Mouse (Mus musculus): ENCODE measurements at regions not wholly inside any gene's neighbourhood (a gene's known extent, or its start where the extent isn't known, plus 50 kb on each side); places are given as distances from the start of the nearest gene placed in this dataset.

DNA sequence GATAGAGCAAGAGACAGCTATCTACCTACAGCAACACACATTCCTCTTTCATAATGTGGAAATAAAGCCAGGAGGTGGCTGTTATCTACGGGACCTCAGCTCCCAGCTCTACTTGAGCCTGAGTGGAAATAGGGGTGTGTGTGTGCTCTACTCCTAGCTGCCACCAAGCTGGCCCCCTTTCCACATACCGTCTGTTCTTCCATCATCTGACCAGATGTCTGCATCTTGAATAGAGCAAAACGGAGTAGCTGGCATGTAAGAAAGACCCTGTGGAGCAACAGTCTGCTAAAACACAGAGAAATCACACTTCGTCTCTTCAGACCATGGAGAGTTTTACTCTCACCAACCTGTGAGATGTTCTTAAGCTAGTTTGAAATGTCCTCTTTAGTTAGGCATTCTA is 454.9 kb downstream of the 1700129C05Rik start:
- DNase-seq (ENCODE audit: low spot score), result no peak

DNA sequence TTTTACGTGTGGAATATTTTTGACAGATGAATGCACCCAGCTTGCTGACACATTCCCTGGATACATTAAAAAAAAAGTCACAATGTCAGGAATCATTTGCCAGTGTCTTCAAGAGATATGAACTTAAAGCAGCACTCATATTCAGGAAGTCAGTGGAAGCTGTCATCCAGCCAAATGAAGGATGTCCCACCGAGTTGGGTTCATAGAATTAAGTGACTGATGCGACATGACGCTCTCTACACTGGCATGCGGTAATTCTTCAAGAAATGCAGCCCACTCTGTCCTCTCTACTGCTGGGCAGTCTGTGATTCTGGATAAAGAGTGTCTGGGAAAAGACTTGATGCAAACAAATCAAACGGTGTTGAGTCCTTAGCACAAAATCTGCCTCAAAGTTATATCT is 463.9 kb downstream of the 1700129C05Rik start:
- no peak for DNase-seq (ENCODE audit: low spot score)

DNA sequence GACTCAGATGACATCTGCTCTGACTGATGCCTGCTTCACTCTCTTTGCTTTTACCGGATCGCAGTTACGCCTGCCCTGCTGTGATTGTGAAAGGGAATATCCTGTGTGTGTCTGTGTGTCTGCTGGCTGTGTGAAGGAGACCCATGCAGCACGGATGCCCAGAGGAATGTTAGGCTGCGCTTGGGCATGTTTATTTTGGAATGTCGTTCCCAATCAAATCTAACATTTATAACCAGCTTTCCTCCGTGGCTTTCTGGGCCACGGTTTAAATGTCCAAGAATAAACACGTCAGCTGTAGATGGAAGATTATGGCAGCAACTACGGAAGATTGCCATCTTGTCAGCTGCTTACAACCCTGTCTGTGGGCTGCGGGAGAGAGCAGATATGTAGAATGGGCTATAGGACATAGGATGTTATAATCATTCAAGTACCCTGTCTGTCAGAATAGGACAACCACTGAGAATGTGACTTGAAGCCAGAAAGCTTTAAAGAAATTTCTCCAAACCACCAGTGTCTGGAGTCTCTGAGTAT is 464.5 kb downstream of the 1700129C05Rik start:
- DNase-seq (ENCODE audit: low spot score), result no peak

DNA sequence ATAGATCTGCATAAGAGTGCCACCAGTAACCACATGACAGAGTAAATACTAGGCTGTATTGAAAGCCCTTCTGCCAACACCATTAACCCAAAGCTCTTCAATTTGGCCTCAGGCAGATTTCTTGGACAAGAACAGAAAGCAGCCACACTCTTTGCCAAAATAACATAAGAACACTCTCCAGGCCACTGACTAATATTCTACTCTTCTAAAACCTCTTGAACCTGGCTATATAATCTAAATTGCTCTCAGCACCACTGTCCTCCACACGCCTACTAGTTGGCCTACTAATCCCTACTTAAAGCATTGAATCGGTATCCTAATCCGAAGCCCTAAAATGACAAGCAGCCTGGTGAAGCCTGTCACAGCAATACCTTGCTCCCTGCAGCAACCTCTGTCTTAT is 467.5 kb downstream of the 1700129C05Rik start:
- DNase-seq (ENCODE audit: low spot score), result no peak

DNA sequence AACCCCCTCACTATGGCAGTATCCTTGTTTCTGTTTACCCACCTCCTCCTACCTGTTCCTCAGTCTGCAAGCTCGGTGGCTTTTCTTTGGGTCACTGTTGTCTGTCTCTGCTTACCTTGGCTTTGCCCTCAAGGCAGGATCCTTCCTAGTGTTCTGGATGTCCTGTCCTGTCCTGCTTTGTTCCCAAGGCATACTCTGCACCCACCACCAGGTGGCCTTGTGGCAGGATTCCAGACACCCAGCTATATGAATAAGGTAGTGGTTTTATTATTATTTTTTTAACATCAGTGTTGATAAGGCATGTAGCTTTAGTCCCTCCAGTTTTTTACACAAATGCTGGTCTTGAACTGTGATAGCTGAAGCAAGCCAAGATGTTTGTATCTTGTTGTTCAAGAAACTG is 478.7 kb downstream of the 1700129C05Rik start:
- no peak for DNase-seq (ENCODE audit: low spot score)

DNA sequence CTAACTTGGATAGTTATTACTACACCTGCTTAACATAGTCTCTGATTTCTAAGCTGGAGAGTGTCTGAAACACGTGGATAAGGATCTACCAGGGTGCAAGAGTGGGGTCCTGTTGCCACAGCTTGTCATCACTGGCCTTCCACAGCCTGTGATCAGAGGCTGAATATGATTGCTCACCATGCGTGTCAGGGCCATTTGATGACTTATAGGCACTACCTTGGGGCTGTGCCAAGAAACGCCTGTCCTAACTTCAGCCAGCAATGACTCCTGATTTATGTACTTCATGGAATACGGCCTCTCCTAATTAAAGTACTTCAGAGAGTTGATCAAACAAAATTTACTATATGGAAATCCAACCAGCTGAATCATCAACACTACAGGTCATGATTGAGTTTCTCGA is 480.1 kb downstream of the 1700129C05Rik start:
- DNase-seq (ENCODE audit: low spot score), result no peak

DNA sequence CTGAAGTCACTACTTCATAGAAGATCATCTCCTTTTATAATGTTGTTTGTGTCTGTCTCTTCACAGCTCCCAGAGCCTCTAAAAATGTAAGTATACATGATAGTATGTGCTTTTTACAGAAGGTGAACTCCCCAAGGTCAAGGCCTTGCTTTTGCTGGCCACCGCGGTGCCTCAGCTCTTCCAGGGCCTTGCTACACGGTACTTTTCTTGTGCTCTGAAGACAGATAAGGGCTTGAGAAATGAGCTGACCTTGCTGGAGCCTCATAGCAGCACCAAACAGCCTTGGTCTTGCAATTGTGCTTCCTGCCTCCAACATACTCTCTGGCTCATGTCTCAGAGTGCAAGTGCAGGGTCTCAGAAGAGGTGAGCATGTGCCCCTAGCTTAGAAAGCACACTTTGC is 481.3 kb downstream of the 1700129C05Rik start:
- no peak for DNase-seq (ENCODE audit: low spot score)

DNA sequence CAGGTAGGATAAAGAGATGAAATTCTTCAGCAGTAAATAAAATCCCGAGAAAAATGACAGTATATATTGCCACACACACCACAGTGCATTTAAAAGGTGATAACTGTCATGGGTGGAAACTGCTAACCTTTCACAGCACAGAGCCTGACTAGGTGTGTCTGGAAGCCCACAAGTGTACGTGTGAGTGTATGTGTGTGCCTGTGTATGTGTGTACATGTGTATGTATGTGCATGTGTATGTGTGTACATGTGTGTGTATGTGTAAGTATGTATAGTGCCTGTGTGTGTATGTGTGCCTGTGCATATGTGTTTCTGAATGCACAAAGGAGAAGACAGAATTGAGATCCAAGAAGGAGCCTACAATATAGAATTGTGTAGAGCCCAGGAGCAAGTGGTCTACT is 485.4 kb downstream of the 1700129C05Rik start:
- DNase-seq (ENCODE audit: low spot score), result no peak

DNA sequence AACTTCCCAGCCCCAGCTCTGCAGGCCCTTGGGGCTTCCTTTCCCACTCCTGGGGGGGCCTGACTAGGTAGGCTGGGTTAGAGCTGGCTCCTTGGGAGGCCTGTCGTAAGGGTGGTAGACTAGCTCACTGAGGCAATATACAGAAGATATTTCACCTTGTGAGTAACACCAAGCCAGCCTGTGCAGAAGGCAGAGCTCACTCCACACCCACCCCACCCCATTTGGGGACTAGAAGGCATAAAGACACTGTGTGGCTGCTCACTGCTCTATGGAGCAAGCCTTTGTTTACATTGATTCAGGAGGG is 485.8 kb downstream of the 1700129C05Rik start:
- no peak for DNase-seq (ENCODE audit: low spot score)

DNA sequence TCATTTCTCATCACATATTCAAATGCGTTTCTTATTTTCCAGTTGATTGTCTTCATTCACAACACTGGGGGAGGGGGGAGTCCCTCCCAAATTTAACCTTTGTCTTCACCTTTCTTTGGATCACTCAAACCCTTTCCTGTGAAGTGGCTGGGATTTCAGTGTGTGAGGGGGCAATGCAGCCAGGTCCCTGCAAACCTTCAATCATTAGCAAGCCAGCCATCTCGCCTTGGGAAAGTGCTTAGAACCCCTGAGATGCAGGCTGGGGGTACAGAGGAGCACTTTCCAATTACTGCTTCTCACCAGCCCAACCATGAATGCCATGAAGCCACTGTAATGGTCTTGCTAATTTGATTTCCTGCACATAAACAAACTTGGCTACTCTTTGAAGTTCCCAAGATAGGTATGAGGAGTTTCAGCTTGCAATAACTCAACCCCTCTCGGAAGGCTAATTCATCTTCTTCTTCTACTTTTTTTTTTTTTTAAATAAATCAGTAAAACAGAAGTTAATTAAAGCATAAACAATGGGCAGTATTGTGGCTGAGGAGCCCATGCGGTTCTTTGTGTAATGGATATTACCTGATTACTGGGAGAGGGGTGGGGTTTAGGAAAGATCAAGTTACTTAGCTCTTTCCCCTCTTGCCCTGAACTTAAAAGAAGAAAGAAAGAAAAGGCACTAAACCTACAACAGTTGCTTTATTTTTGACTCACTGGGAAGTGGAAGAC is 486.3 kb downstream of the 1700129C05Rik start:
- no peak for DNase-seq (ENCODE audit: low spot score)

DNA sequence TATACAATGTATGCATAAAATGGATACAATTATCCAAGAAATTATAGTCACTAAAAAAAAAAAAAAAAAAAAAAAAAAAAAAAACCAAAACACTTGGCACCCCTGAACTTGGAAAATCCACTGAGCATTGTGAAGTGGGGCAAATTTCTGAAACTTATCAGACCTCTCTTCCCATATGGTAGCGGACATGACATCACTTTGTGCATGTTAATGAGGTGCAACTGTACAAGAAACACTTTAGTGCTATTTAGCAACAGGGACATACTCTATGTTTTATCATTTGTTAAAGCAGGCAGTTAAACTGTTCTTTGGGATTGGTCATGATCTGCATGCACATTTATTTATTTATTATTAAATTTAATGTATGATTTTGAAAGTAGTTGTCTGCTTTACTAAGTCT is 489.7 kb downstream of the 1700129C05Rik start:
- no peak for DNase-seq (ENCODE audit: low spot score)

DNA sequence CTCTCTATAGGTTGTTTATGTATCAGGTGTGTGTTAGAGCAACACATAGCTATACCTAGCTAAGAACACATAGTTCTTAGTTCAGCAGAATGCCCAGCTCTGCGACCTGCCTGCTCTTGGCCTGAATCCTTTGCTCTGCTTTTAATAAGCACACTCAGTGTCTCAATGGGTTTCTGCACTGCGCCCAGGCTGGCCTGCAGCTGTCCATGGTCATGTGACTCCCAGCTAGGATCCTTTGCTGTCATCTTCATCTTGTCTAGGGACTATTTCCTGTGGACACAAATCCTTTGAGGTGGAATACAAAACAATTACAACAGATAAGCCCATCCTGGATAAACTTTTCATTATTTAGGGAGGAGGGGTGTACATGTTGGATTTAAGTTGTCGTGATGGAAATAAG is 490.7 kb downstream of the 1700129C05Rik start:
- no peak for DNase-seq (ENCODE audit: low spot score)

DNA sequence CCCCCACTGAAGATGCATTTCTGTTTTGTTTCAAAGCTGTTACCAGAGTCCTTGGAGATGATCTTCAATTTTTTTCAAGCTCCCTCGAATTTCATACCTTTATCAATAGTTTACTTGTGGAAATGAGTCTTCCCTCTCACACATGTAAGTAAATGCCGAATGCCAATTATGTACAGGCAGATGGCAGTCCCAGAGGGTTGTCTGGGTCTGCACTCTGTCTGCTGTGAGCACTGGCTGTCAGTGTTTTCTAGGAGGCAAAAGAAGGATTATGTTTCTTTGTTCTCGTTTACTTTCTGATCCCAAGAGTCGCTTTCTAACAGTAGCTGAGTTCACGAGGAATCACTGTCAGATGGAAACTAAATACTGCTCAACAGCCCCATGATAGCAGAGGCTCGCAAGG is 491.5 kb downstream of the 1700129C05Rik start:
- DNase-seq (ENCODE audit: low spot score), result no peak

DNA sequence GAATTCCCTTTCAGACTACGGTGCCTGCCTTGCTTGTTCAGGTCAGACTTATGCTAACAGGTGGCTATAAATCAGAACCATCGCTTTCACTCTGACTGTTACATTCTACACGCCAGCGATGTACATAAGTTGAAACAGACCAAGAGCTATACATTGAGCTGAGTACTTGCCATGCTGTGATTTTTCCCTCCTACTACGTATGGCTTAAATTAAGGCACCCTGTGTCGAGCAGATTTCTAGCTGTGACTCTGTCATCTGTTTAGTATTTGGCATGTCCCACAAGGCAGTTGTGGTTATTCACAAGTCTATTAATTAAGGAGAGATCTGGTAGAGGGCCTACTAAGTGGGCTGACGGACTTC is 504.4 kb downstream of the 1700129C05Rik start:
- no peak for DNase-seq (ENCODE audit: low spot score)

DNA sequence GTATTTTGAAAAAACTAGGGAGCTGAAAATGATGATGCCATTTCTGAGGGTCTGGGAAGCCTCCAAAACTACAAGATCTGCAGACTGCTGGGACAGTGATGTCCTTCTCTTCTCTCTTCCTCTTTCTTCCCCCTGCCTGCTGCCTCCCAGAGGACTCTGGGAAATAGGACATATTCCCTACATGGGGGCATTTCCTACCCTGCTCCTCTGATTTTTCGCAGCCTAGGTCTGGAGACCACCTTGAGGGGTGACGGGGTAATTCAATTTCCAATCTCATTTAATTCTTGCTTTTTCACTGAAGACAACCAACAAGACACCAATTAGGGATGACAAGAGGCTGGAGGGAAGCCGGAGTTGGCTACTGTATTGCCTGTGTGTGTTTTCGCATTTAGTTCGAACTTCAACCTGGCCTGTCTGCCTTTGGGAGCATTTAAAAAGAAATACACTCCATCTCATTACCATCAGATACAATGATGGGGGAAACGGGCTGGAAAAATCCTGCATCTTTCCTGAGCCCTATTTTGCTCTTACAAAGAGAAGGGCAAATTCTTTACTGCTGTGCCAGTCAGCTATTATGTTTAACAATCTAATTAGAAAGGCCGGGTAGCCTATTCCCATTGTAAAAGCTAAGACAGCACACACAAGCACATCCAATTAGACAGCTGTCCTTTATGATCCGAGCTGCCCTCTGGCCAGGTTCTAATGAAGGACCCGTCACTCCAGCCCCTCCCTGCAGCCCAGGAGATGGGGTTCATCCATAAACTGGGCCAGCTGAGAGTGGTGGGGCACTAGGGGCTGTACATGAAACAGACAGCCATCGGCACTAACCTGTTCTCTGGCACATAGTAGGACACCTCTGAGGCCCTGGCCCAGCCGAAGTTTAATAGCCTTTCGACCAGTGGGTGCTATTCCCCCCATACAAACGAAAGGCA is 505.0 kb downstream of the 1700129C05Rik start:
- no peak for DNase-seq (ENCODE audit: low spot score)

DNA sequence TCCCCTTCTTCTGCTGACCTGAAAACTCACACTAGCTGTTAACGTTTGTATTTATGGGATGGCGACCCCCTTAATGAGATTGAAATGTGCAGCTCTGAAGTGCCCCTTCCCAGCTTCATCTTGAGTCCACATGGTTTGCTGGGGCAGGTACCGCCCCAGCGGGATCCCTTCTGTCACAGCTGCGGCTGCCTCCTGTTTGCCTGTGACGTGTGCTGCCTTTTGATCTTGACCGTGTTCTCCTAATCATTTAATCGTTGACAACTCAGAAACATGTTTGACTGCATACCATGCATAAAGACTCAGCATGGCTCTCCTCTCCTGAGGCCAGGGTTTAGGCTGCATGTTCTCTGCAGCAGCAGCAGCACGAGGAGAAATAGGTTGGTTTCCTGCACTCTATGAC is 511.5 kb downstream of the 1700129C05Rik start:
- DNase-seq (ENCODE audit: low spot score), result peak; percentile 25

DNA sequence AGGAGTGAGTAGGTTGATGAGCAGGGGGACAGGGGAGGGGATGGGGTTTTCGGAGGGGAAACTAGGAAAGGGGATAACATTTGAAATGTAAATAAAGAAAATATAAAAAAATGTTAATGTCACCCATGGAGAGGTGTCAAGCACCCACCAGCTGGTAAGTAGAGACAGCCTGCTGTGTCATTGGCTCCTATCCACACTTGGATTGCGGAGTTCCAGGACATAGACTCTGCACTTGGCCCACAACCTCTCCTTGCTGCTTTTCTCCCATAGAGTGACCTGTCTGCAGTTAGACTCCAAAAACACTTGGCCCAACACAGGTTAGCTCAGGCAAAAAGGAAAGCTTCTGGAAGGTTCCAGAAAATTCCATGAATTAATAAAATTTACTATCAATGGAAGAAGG is 514.4 kb downstream of the 1700129C05Rik start:
- no peak for DNase-seq (ENCODE audit: low spot score)

DNA sequence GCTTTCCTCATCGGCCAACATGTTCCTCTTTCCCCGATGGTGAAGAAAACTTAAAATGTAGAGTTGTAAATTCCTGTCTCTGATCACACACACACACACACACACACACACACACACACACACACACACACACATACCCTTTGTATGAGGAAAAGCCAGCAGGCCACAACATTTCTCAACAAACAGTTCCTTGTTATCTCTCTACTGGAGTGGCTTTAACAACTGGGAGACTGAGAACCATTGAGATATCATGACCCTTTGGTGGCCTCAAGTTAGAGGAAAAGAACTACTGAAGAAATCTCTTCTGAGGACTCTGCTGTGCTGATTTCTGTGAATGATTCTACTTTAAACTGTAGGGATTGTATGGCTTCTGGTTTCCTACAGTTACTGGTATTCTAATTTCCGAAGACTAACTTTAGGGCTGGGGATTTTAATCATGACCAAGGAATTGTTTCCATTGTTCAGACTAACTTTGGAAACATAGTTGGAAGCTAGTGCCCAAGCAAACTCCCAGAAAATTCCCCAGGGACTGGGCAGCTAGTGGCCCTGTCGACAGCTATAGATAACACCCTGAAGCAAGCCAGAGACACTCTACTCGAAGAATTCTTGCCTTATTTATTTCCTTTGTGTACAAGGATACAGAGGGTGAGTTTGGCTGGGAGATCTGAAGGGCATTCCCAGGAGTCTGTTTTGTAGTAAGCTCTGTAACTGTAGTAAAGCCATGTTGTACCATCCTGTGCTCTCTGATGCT is 516.0 kb downstream of the 1700129C05Rik start:
- no peak for DNase-seq (ENCODE audit: low spot score)

DNA sequence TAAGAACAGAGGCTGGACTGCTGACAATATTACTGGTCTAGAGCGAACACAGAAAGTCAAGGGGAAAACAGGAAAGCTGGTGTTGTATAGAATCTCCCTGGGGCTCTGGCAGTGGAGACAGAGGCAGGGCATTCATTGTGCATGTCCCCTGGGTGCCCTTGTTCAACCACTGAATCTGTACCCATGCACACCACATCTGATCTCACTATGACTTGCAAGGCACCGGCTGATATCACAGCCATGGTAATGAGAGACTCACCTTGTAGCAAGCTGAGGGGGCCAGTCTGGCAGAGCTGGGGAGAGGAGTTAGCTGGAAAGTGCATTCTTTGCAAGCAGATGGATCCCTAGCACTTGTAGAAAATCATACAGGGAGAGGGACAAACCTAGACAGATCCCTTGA is 522.5 kb downstream of the 1700129C05Rik start:
- DNase-seq (ENCODE audit: low spot score), result no peak

DNA sequence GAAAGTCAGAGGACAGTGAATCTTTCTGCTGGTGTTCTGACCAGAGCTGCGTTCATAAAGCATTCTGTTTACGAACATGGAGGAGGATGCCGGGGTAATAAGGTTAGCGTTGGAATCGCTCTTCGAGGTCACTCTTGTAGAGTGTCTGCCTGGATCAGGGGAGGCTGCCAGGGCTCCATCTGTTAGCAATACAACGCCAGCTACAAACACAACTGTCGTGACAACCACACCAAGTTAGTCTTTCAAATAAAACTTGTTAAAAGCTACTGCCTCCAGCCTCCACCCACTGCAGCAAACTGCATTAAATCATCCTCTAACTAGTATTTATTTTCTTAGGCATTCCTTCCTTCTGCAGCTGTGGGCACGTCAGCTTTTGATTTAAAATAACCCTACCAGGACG is 525.0 kb downstream of the 1700129C05Rik start:
- no peak for DNase-seq (ENCODE audit: low spot score)

DNA sequence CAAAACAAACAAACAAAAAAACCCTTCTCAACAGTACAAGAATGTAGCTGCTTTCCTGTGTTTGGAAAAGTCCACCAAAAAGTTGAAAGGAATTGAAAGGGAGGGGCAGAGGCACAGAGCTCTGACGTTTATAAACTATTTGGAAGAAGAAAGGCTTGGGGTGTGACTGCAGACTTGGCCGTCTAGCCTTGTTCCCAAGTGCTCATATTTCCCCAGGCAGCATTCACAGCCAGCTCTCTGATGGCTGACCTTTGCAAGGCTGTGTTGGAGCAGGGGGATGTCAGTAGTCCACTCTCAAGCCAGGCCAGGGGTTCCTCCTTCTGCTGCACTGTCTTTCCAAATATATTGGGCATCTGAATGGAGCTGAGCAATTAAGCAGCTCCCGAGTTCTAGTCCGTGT is 534.5 kb downstream of the 1700129C05Rik start:
- no peak for DNase-seq (ENCODE audit: low spot score)

DNA sequence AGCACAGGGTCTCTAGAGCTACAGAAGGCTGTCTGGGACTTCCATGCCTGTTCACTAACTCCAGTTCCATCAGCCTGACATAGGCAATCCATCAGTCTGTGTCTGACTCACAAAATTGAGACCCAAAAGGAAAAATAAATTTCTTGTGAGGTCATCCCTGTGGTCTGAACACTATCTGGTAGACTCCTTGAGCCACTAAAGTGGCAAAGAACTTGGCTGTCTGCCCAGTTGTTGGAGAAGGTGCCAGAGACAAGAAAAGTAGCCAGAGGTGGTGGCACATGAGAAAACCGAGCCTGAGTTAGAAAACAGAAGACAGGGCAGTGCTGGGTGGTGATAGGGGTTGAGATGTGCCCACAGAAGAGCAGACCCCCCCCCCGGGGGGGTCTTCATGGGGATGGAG is 535.0 kb downstream of the 1700129C05Rik start:
- no peak for DNase-seq (ENCODE audit: low spot score)

DNA sequence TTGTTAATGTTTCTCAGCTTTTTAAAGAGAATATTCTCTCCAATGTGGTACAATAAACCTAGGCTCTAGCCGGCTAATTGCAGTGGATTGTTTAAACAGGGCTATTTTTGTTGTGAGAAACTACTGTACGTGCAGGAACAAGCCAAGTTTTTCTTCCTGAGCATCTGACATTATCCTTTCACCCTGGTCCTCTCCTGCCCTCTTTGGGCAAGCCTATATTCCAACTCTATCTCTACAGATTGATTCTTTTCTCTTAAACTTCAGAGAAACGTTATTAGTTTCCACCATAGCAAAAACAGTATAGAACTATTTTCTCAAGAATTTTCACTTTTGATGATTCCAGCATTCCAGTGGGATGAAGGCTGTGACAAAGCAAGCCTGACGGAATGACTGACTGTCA is 535.2 kb downstream of the Fgf9 start:
- DNase-seq (ENCODE audit: low spot score), result no peak
